Mouse (Mus musculus): ENCODE results near the gene Wdr31. TPM values are rescaled to one million over a fixed set of nuclear protein-coding genes. Genes with fewer than 3 reads are reported as not detected.

The Wdr31 gene
- polyA plus RNA-seq, 1 experiment from 2014 or later: 12.4 TPM

Other genes starting within 250 kb of the Wdr31 start
- gene Zfp37, start 239.8 kb downstream of the Wdr31 start, polyA plus RNA-seq (2015; fragmentation: Nextera tagmentation; extraction: Ambion mirVana): 9.5 and 10.5 TPM in 2 replicates
- gene Slc31a2, start 208.3 kb downstream of the Wdr31 start, polyA plus RNA-seq (2015; fragmentation: Nextera tagmentation; extraction: Ambion mirVana): 21.2 and 21.4 TPM in 2 replicates
- 26.1 and 27.1 TPM in 2 replicates for gene Fkbp15, start 110.3 kb downstream of the Wdr31 start, polyA plus RNA-seq (2015; fragmentation: Nextera tagmentation; extraction: Ambion mirVana)
- gene Slc31a1, start 110.2 kb downstream of the Wdr31 start, polyA plus RNA-seq (2015; fragmentation: Nextera tagmentation; extraction: Ambion mirVana): 51.2 and 51.9 TPM in 2 replicates
- 141 and 148 TPM in 2 replicates for gene Cdc26, start 62.3 kb downstream of the Wdr31 start, polyA plus RNA-seq (2015; fragmentation: Nextera tagmentation; extraction: Ambion mirVana)
- 20.7 and 21.4 TPM in 2 replicates for gene Prpf4, start 62.1 kb downstream of the Wdr31 start, polyA plus RNA-seq (2015; fragmentation: Nextera tagmentation; extraction: Ambion mirVana)
- gene Rnf183, start 35.6 kb downstream of the Wdr31 start, polyA plus RNA-seq (2015; fragmentation: Nextera tagmentation; extraction: Ambion mirVana): 0.14 TPM in 1 of 2 replicates, not detected in the other
- gene Bspry, start 9.2 kb upstream of the Wdr31 start, polyA plus RNA-seq (2015; fragmentation: Nextera tagmentation; extraction: Ambion mirVana): 47.9 and 59.2 TPM in 2 replicates
- gene Hdhd3, start 32.6 kb upstream of the Wdr31 start, polyA plus RNA-seq (2015; fragmentation: Nextera tagmentation; extraction: Ambion mirVana): 19.1 and 20.9 TPM in 2 replicates
- gene Alad, start 49.0 kb upstream of the Wdr31 start, polyA plus RNA-seq (2015; fragmentation: Nextera tagmentation; extraction: Ambion mirVana): 141 and 168 TPM in 2 replicates
- 79.9 and 83.8 TPM in 2 replicates for gene Pole3, start 54.2 kb upstream of the Wdr31 start, polyA plus RNA-seq (2015; fragmentation: Nextera tagmentation; extraction: Ambion mirVana)
- gene 4933430I17Rik, start 54.5 kb upstream of the Wdr31 start, polyA plus RNA-seq (2015; fragmentation: Nextera tagmentation; extraction: Ambion mirVana): 0.40 and 0.54 TPM in 2 replicates
- 57.4 and 66.1 TPM in 2 replicates for gene Rgs3, start 89.0 kb upstream of the Wdr31 start, polyA plus RNA-seq (2015; fragmentation: Nextera tagmentation; extraction: Ambion mirVana)